Mouse (Mus musculus): ENCODE measurements at regions not wholly inside any gene's neighbourhood (a gene's known extent, or its start where the extent isn't known, plus 50 kb on each side); places are given as distances from the start of the nearest gene placed in this dataset.
A peak's percentile ranks its signal among the peaks of the same experiment; 100 is the strongest.

- no peak for DNase-seq
Observed at GRCm38 (mm10) chr1:76394038-76394437, 848.0 kb downstream of the Slc4a3 start.

- no peak for DNase-seq
Observed at GRCm38 (mm10) chr1:76402854-76403253, 856.8 kb downstream of the Slc4a3 start.

- DNase-seq = no peak
Observed at GRCm38 (mm10) chr1:76404003-76404402, 857.9 kb downstream of the Slc4a3 start.

- DNase-seq = no peak
Observed at GRCm38 (mm10) chr1:76410813-76411212, 864.7 kb downstream of the Slc4a3 start.

GRCm38 (mm10) chr1:76420525-76420924 lies 874.5 kb downstream of the Slc4a3 start:
- DNase-seq = no peak

- DNase-seq = no peak
Observed at GRCm38 (mm10) chr1:76427439-76427838, 881.4 kb downstream of the Slc4a3 start.

- no peak for DNase-seq
Observed at GRCm38 (mm10) chr1:76430041-76430610, 884.1 kb downstream of the Slc4a3 start.

- no peak for DNase-seq
Observed at GRCm38 (mm10) chr1:76433481-76433941, 887.4 kb downstream of the Slc4a3 start.

GRCm38 (mm10) chr1:76450539-76451214 lies 904.6 kb downstream of the Slc4a3 start:
- DNase-seq = peak; percentile 8

- DNase-seq = no peak
Observed at GRCm38 (mm10) chr1:76453160-76453710, 907.2 kb downstream of the Slc4a3 start.

GRCm38 (mm10) chr1:76466562-76466961 lies 920.5 kb downstream of the Slc4a3 start:
- DNase-seq = no peak

- DNase-seq = no peak
Observed at GRCm38 (mm10) chr1:76484193-76484592, 938.1 kb downstream of the Slc4a3 start.

GRCm38 (mm10) chr1:76487481-76487880 lies 941.4 kb downstream of the Slc4a3 start:
- DNase-seq = no peak

- DNase-seq = no peak
Observed at GRCm38 (mm10) chr1:76489681-76490492, 943.8 kb downstream of the Slc4a3 start.

GRCm38 (mm10) chr1:76490719-76491118 lies 944.7 kb downstream of the Slc4a3 start:
- no peak for DNase-seq

- DNase-seq = no peak
Observed at GRCm38 (mm10) chr1:76491187-76491586, 945.1 kb downstream of the Slc4a3 start.

GRCm38 (mm10) chr1:76505150-76505549 lies 959.1 kb downstream of the Slc4a3 start:
- no peak for DNase-seq

GRCm38 (mm10) chr1:76508821-76509220 lies 962.8 kb downstream of the Slc4a3 start:
- DNase-seq = no peak

- DNase-seq = no peak
Observed at GRCm38 (mm10) chr1:76509486-76509885, 963.4 kb downstream of the Slc4a3 start.

- peak; percentile 4 for DNase-seq
Observed at GRCm38 (mm10) chr1:76512156-76512555, 966.1 kb downstream of the Slc4a3 start.

- no peak for DNase-seq
Observed at GRCm38 (mm10) chr1:76513490-76513889, 967.4 kb downstream of the Slc4a3 start.

- no peak for DNase-seq
Observed at GRCm38 (mm10) chr1:76529531-76529930, 983.5 kb downstream of the Slc4a3 start.

GRCm38 (mm10) chr1:76530342-76530741 lies 984.3 kb downstream of the Slc4a3 start:
- DNase-seq = no peak
